Mouse (Mus musculus) erythroblast, embryonic 14.5 days (primary cell): ENCODE measurements around the gene B4galnt4. TPM values are rescaled to one million over a fixed set of nuclear protein-coding genes. Genes with fewer than 3 reads are reported as not detected.
A peak's percentile ranks its signal among the peaks of the same experiment; 100 is the strongest.

Experiments
- H3K27me3 ChIP-seq: 2 replicates; pipeline ENCODE4 v1.6.1; 2012; ENCODE audit warnings: inconsistent platforms; ENCODE audit not compliant: control insufficient read depth
- H3K36me3 ChIP-seq: 2 replicates; pipeline ENCODE4 v1.6.1; 2012; ENCODE audit warnings: mild to moderate bottlenecking, inconsistent platforms; ENCODE audit not compliant: control insufficient read depth
- H3K4me1 ChIP-seq: 2 replicates; pipeline ENCODE4 v1.6.1; 2012; ENCODE audit warnings: inconsistent platforms; ENCODE audit not compliant: control insufficient read depth
- H3K4me3 ChIP-seq: replicated peaks from 2 replicates; pipeline ENCODE3; 2012; ENCODE audit warnings: moderate library complexity, mild to moderate bottlenecking, inconsistent platforms
- H3K9me3 ChIP-seq: 2 replicates; pipeline ENCODE4 v1.6.1; 2012; ENCODE audit warnings: low read length, inconsistent platforms, mixed read lengths; ENCODE audit not compliant: control insufficient read depth
- GATA1 ChIP-seq: IDR thresholded peaks from 2 replicates; pipeline ENCODE4 v1.6.1; 2012; ENCODE audit warnings: low read length, inconsistent platforms, mixed read lengths
- TAL1 ChIP-seq: IDR thresholded peaks from 3 replicates; pipeline ENCODE4 v1.6.1; 2012; ENCODE audit warnings: low read length, inconsistent platforms, mixed read lengths
- polyA plus RNA-seq: library from polyadenylated mRNA; stranded (reverse); fragments of >175 nt; gene quantifications from 2 replicates; pipeline ENCODE4 v1.2.3, GENCODE M21; 2012

B4galnt4 gene
- polyA plus RNA-seq, 1 experiment: 0.03 TPM

GRCm38 (mm10) chr7:141096649-141097056, 35.7 kb downstream of the B4galnt4 start:
- peaks cover 2% of the 10 kb centered on the region; the same call in 1 of the 2 replicates for H3K36me3 ChIP-seq
- no peaks in the 10 kb centered on the region for H3K9me3 ChIP-seq
- H3K27me3 ChIP-seq: peaks cover 31% of the 10 kb centered on the region
- H3K4me1 ChIP-seq: peaks cover 66% of the 10 kb centered on the region
- TF ChIP-seq GATA1: no peak
- TF ChIP-seq TAL1: no peak
- peak overlapping the region; percentile 19 for H3K4me3 ChIP-seq

GRCm38 (mm10) chr7:141097177-141097576, 36.3 kb downstream of the B4galnt4 start:
- Histone ChIP-seq H3K4me3 (no peak overlapping the region), H3K36me3 (peaks cover 2% of the 10 kb centered on the region; the same call in 1 of the 2 replicates), H3K27me3 (peaks cover 36% of the 10 kb centered on the region), H3K4me1 (peaks cover 61% of the 10 kb centered on the region), H3K9me3 (no peaks in the 10 kb centered on the region)
- TF ChIP-seq GATA1: no peak
- no peak for TF ChIP-seq TAL1

GRCm38 (mm10) chr7:141099911-141100691, 39.2 kb downstream of the B4galnt4 start, which contains the start of gene Sigirr:
TSS of gene Sigirr (minus strand) at chr7:141100572.
- TF ChIP-seq TAL1: no peak
- TF ChIP-seq GATA1: no peak
- Histone ChIP-seq H3K9me3 (no peaks in the 10 kb centered on the region), H3K27me3 (peaks cover 39% of the 10 kb centered on the region), H3K4me1 (peaks cover 67% of the 10 kb centered on the region), H3K4me3 (peak within 1 kb of the TSS; percentile 63), H3K36me3 (no peaks in the 10 kb centered on the region)

- peaks cover 45% of the 10 kb centered on the region for H3K27me3 ChIP-seq
- peaks cover 3% of the 10 kb centered on the region; the same call in 1 of the 2 replicates for H3K9me3 ChIP-seq
- H3K4me3 ChIP-seq: peak overlapping the region; percentile 8
- TF ChIP-seq TAL1 (no peak), GATA1 (no peak)
- H3K4me1 ChIP-seq: peaks cover 41% of the 10 kb centered on the region
- no peaks in the 10 kb centered on the region for H3K36me3 ChIP-seq
These were observed 42.3 kb downstream of the B4galnt4 start for GRCm38 (mm10) chr7:141103161-141103560.

- Histone ChIP-seq H3K4me3 (no peak overlapping the region), H3K36me3 (no peaks in the 10 kb centered on the region), H3K4me1 (peaks cover 48% of the 10 kb centered on the region), H3K9me3 (no peaks in the 10 kb centered on the region), H3K27me3 (peaks cover 16% of the 10 kb centered on the region)
- TF ChIP-seq TAL1 (no peak), GATA1 (no peak)
These were observed 55.0 kb downstream of the B4galnt4 start for GRCm38 (mm10) chr7:141115874-141116273.

- Histone ChIP-seq H3K27me3 (peaks cover 12% of the 10 kb centered on the region), H3K4me3 (no peak within 1 kb of the TSS), H3K36me3 (no peaks in the 10 kb centered on the region), H3K4me1 (peaks cover 61% of the 10 kb centered on the region), H3K9me3 (no peaks in the 10 kb centered on the region)
- TF ChIP-seq GATA1: no peak
- no peak for TF ChIP-seq TAL1
These were observed 56.7 kb downstream of the B4galnt4 start, which contains the start of gene Ano9 for GRCm38 (mm10) chr7:141117636-141118035. TSS of gene Ano9 (minus strand) at chr7:141117806.

GRCm38 (mm10) chr7:141119487-141119886, 58.6 kb downstream of the B4galnt4 start:
- TF ChIP-seq TAL1 (no peak), GATA1 (no peak)
- no peak overlapping the region for H3K4me3 ChIP-seq
- H3K9me3 ChIP-seq: no peaks in the 10 kb centered on the region
- peaks cover 4% of the 10 kb centered on the region; the same call in 1 of the 2 replicates for H3K27me3 ChIP-seq
- H3K4me1 ChIP-seq: peaks cover 73% of the 10 kb centered on the region
- no peaks in the 10 kb centered on the region for H3K36me3 ChIP-seq

GRCm38 (mm10) chr7:141120605-141121004, 59.7 kb downstream of the B4galnt4 start:
- H3K4me1 ChIP-seq: peaks cover 84% of the 10 kb centered on the region
- no peaks in the 10 kb centered on the region for H3K9me3 ChIP-seq
- no peaks in the 10 kb centered on the region for H3K36me3 ChIP-seq
- peaks cover 3% of the 10 kb centered on the region; the same call in 1 of the 2 replicates for H3K27me3 ChIP-seq
- no peak overlapping the region for H3K4me3 ChIP-seq
- TF ChIP-seq GATA1 (no peak), TAL1 (no peak)

- Histone ChIP-seq H3K4me1 (peaks cover 86% of the 10 kb centered on the region), H3K9me3 (no peaks in the 10 kb centered on the region), H3K36me3 (no peaks in the 10 kb centered on the region), H3K27me3 (no peaks in the 10 kb centered on the region), H3K4me3 (no peak overlapping the region)
- TF ChIP-seq TAL1: no peak
- TF ChIP-seq GATA1: no peak
These were observed 60.2 kb downstream of the B4galnt4 start for GRCm38 (mm10) chr7:141121051-141121531.

Other genes starting within 250 kb of the B4galnt4 start
- not detected in 2 replicates for gene Zfp941, start 238.9 kb upstream of the B4galnt4 start, polyA plus RNA-seq
- gene Urah, start 226.1 kb upstream of the B4galnt4 start, polyA plus RNA-seq: 0.06 TPM in 1 of 2 replicates, not detected in the other
- not detected in 2 replicates for gene Scgb1c1, start 215.6 kb upstream of the B4galnt4 start, polyA plus RNA-seq
- not detected in 2 replicates for gene Odf3, start 213.3 kb upstream of the B4galnt4 start, polyA plus RNA-seq
- not detected in 2 replicates for gene Gm45785, start 204.8 kb upstream of the B4galnt4 start, polyA plus RNA-seq
- gene Ric8a, start 204.1 kb upstream of the B4galnt4 start, polyA plus RNA-seq: 2.1 and 2.7 TPM in 2 replicates
- 0.95 and 1.2 TPM in 2 replicates for gene Bet1l, start 203.5 kb upstream of the B4galnt4 start, polyA plus RNA-seq
- 13.2 and 18.4 TPM in 2 replicates for gene Psmd13, start 179.1 kb upstream of the B4galnt4 start, polyA plus RNA-seq
- gene Sirt3, start 178.8 kb upstream of the B4galnt4 start, polyA plus RNA-seq: 1.8 and 1.9 TPM in 2 replicates
- gene Cox8b, start 160.7 kb upstream of the B4galnt4 start, polyA plus RNA-seq: not detected in 2 replicates
- not detected in 2 replicates for gene Nlrp6, start 140.2 kb upstream of the B4galnt4 start, polyA plus RNA-seq
- gene Pgghg, start 119.7 kb upstream of the B4galnt4 start, polyA plus RNA-seq: 0.05 and 0.32 TPM in 2 replicates
- not detected in 2 replicates for gene Ifitm5, start 110.8 kb upstream of the B4galnt4 start, polyA plus RNA-seq
- gene Gm45717, start 105.2 kb upstream of the B4galnt4 start, polyA plus RNA-seq: not detected in 2 replicates
- 3.3 and 3.7 TPM in 2 replicates for gene Ifitm2, start 105.1 kb upstream of the B4galnt4 start, polyA plus RNA-seq
- gene Ifitm1, start 93.9 kb upstream of the B4galnt4 start, polyA plus RNA-seq: 0.05 and 0.47 TPM in 2 replicates
- gene Ifitm3, start 50.3 kb upstream of the B4galnt4 start, polyA plus RNA-seq: 0.26 and 0.29 TPM in 2 replicates
- not detected in 2 replicates for gene Ifitm6, start 43.2 kb upstream of the B4galnt4 start, polyA plus RNA-seq
- not detected in 2 replicates for gene Gm17387, start 32.0 kb upstream of the B4galnt4 start, polyA plus RNA-seq
- 0.03 and 0.05 TPM in 2 replicates for gene Pkp3, start 17.1 kb downstream of the B4galnt4 start, polyA plus RNA-seq
- 0.16 and 0.19 TPM in 2 replicates for gene Sigirr, start 39.5 kb downstream of the B4galnt4 start, polyA plus RNA-seq
- not detected in 2 replicates for gene Ano9, start 56.7 kb downstream of the B4galnt4 start, polyA plus RNA-seq
- 148 and 156 TPM in 2 replicates for gene Ptdss2, start 61.3 kb downstream of the B4galnt4 start, polyA plus RNA-seq
- 0.48 and 1.5 TPM in 2 replicates for gene Rnh1, start 111.8 kb downstream of the B4galnt4 start, polyA plus RNA-seq
- gene Hras, start 132.9 kb downstream of the B4galnt4 start, polyA plus RNA-seq: 34.0 and 43.9 TPM in 2 replicates
- 19.2 and 22.6 TPM in 2 replicates for gene Lrrc56, start 133.1 kb downstream of the B4galnt4 start, polyA plus RNA-seq
- gene Lmntd2, start 153.0 kb downstream of the B4galnt4 start, polyA plus RNA-seq: 0.28 and 0.51 TPM in 2 replicates
- 7.3 and 10.7 TPM in 2 replicates for gene Rassf7, start 154.8 kb downstream of the B4galnt4 start, polyA plus RNA-seq
- 19.7 and 20.3 TPM in 2 replicates for gene Phrf1, start 167.7 kb downstream of the B4galnt4 start, polyA plus RNA-seq
- gene Irf7, start 205.4 kb downstream of the B4galnt4 start, polyA plus RNA-seq: 2.2 and 2.9 TPM in 2 replicates
- gene Cdhr5, start 215.7 kb downstream of the B4galnt4 start, polyA plus RNA-seq: not detected in 2 replicates
- not detected in 2 replicates for gene Sct, start 218.0 kb downstream of the B4galnt4 start, polyA plus RNA-seq
- gene Drd4, start 230.9 kb downstream of the B4galnt4 start, polyA plus RNA-seq: not detected in 2 replicates